Mouse (Mus musculus): ENCODE results near the gene Defb11.
"Not testable (repeated sequence)": the region's sequence is repeated elsewhere in the genome, so short reads cannot be mapped to it uniquely, and the experiment has no call there.

Defb11 gene

DNA sequence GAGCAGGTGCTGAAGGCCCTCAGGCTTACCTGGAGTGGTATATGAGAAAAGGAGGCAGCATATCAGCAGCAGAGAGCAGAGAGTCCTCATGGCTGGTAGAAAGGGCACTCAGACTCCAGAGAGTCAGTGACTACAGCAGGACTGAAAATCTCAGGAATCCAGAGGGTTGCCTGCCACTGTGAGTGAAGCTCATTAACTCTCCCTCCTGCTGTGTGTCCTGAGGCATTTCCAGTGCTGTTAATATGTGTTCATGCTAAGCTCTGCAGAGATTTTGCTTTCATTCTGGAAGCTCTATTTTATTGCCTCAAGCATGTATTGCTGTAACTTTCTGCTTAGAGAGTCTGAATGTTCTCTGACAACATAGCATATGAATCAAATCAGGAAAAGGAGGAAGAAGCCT, at the start of gene Defb11:
Gene Defb11, minus strand, starts transcription at position 123 of the 400 bp plus-strand sequence.
- DNase-seq, result not testable (repeated sequence)

DNA sequence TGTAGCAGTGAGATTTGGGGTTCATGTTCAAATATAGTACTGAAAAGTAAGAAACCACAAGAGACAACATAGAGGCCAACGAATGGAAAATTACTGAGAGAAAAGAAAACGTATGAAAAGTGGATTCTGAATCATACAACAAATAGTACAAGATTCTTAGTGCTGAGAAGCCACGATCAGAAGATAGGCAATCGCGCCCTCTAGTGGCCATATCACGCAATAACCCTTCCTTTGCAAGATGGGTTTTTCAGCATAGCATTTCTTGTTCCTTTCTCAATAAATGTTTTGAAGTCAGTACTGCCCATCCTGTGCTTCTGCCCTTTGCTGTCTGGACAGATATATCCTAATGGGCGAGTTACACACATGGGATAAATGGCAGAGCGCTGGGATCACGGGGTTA, 49.1 kb upstream of the Defb11 start:
- peak; percentile 16 for DNase-seq

DNA sequence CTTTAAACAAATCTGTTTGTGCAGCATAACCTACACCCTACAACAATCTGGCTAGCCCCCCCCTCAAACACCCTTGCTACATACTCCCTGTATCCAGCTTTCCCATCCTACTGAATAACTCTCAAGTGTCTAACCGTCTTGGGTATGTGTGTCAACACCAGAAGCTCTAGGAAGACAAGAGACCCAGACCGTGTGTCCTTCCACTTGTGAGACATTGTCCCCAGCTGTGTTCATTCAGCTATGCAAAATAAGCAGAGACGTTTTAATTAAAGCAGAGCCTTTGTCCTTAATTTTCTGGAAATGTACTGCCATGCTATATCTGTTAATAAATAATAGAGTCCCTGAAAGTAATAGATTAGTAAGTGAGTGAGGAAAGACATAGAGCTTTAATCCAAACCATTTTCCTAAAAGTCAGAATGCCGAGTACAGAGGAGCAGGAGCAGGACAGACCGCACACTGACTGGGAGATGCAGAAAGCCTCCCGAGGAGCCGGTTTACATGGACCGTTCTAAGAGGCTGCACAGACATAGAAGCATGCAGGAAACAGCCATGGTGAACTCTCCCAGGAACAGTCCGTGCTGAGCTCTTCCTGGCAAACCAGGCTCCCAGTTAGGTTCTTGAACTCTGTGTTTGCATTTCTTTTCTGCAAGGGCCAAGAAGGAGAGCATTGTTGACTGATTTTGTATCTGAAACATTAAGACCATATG, 41.3 kb upstream of the Defb11 start:
- DNase-seq, result no peak

DNA sequence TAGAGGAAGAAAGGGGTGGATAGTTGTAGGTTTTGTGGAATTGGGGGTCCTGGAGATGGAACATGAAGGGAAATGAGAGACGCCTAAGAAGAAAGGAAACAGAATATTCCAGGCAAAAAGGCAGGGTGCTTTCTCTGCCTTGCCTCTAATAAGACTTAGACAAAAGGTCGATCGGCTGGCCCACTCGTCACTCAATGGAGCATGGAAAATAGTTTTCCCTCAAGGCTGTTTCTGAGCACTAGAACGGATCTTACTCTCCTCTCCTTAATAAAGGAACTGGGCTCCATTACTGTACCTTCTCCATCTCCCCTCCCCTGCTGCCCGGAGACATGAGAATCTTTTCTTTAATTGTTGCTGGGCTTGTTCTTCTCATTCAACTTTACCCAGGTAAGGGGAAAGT, 40.2 kb upstream of the Defb11 start, which contains the start of gene Defb13:
Gene Defb13, plus strand, starts transcription at position 301 of the 400 bp plus-strand sequence.
- DNase-seq, result no peak

DNA sequence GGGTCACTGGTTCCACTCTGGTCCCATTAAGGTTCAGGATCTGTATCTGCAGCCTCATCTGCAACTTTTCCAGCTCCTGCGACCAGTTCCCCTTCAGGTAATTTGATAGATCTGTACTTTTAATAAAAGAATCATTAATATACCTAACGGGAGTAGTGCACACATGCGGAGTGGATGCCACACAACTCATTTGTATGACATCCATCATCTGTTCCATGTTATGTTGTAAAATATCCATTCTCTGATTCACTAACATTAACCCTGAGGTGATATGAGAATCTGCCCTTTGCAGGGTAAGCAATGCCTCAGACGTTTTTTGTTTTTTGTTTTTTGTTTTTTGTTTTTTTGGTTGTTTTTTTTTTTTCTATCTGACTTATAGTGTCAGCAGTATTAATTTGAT, 31.8 kb upstream of the Defb11 start, which contains the start of gene Defb35:
Gene Defb35, plus strand, starts transcription at position 301 of the 400 bp plus-strand sequence.
- DNase-seq, result not testable (repeated sequence)

DNA sequence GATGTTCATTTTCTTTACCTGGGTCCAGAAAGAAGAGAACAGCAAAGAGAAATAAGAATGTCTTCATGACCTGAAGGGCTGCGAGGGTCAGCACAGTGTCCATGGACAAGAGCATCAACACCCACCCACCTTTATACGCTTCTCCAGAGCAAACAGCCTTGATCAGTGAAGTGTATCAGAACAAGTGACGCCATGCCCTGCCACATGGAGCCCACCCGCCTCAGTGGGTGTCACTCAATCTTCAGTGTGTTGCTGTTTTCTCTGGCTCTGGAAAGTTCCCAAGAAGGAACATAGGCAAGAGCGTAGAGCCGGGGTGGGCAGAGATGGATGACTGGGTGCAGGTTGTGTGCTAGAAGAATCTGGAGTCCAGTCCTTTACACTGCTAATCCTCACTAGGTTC, 26.4 kb upstream of the Defb11 start, which contains the start of gene Defb15:
Gene Defb15, minus strand, starts transcription at position 101 of the 400 bp plus-strand sequence.
- DNase-seq, result no peak

DNA sequence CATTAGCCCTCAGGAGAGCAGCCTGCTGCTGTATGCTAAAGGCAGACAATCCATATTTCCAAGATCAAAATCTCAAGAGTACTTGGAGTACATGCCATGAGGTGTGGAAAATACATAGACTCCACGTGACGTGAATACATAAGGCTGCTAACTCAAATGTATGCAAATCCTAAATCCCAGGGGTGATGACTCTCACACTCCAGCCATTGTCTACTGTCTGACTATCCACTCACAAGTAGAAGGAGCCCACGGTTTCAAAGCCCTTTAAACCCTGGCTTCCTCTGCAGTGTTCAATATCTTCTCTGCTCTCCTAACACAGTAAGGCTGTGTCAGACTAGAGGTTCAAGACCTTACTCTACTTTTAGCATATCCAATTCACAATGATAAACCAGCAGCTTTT, 24.5 kb upstream of the Defb11 start:
- DNase-seq, result not testable (repeated sequence)

DNA sequence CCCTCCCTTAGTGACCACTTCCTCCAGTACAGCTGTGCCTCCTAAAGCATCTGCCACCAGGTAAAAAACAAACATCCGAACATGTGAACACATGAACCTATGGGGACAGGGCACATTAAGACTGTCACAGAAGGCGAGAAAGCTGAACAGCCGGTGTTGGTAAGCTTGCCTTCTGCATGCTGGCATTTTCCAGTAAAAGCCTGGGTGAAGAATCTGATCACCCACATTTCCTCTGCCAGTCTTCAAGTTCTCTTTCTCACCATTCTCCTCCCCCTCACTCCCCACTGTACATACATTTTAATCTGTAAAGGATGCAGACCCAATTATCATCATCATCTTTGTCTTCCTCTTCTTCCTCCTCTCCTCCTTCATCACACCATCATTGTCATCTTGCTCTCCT, 9.4 kb upstream of the Defb11 start:
- no peak for DNase-seq

DNA sequence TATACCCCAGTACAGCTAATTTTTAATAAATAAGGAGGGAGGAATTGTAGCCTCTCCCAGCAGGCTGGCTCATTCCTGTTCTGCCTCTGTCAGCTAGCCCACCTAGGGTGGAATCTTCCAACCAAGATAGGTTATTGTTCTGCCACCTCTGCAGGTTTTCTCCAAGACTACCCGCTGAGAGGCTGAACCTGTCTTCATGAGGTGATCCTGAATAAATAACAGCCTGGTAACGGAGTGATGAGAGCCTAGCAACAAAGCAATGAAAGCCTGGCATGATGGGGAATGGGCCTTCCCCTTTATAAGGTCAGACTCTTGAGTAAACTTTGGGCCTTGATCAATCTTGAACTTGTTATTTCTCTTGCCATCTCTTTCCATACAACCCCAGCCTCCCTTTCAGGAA, 6.3 kb upstream of the Defb11 start:
- no peak for DNase-seq

DNA sequence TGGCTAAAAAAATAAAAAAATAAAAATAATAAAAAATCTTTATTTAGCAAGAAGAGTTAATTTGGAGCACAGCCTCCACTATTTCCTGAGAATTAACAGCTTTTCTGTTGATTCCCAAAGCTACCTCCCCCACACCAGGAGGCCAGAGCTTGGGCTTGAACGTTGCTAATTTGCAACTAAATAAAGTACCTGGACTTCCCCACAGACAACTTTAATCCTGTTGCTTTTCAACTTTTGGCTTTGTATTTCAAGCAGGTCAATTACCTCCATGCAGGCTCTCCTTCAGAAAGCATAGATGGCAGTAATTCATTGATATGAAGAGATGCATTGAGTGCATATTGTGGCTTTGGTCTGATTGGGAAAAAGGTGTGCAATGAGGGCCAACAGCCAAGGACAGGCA, 5.7 kb upstream of the Defb11 start:
- DNase-seq, result no peak

DNA sequence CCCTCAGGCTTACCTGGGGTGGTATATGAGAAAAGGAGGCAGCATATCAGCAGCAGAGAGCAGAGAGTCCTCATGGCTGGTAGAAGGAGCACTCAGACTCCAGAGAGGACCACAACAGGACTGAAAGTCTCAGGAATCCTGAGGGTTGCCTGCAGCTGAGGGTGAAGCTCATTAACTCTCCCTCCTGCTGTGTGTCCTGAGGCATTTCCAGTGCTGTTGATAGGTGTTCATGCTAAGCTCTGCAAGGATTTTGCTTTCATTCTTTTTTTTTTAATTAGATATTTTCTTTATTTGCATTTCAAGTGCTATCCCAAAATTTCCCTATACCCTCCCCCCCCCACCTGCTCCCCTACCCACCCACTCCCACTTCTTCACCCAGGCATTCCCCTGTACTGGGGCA, 20.9 kb downstream of the Defb11 start, which contains the start of gene Defb9:
Gene Defb9, minus strand, starts transcription at position 101 of the 400 bp plus-strand sequence.
- not testable (repeated sequence) for DNase-seq

DNA sequence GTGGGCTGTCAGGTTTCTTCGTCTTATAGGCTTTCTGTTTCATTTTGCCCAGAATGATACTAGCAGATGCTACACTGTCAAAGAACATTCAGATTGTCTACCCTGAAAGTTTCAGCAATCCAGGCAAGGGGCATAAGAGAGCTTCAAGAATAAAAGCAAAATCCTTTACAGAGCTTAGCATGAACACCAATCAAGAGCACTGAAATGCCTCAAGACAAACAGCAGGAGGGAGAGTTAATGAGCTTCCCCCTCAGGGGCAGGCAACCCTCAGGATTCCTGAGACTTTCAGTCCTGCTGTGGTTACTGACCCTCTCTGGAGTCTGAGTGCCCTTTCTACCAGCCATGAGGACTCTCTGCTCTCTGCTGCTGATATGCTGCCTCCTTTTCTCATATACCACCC, 47.6 kb downstream of the Defb11 start, which contains the start of gene Defb10:
Gene Defb10, plus strand, starts transcription at position 316 of the 400 bp plus-strand sequence.
- not testable (repeated sequence) for DNase-seq

Measured in thymus, postnatal 14 days (tissue).